Mouse (Mus musculus): ENCODE data around the gene Csnk2b. TPM values are rescaled to one million over a fixed set of nuclear protein-coding genes. Genes with fewer than 3 reads are reported as not detected.

Gene Csnk2b
- polyA plus RNA-seq, 1 experiment from 2014 or later: 279 TPM

- peaks cover 18% of the 10 kb centered on the region for H3K4me1 ChIP-seq
- H3K4me2 ChIP-seq (replicated peaks): no peak overlapping the region
- H3K9me3 ChIP-seq: no peaks in the 10 kb centered on the region
- no peak overlapping the region for H3K4me3 ChIP-seq
- H3K36me3 ChIP-seq: no peaks in the 10 kb centered on the region
- no peak for ATAC-seq (ENCODE audit: low FRiP score, low read depth)
- peaks cover 11% of the 10 kb centered on the region for H3K27me3 ChIP-seq
- no peak overlapping the region for H3K27ac ChIP-seq (replicated peaks)
- H3K9ac ChIP-seq (replicated peaks): no peak overlapping the region
- 74% methylated on average over 9 of the region's 9 CpGs for WGBS
Measured at GRCm38 (mm10) chr17:35079778-35080177, 42.1 kb downstream of the Csnk2b start.

GRCm38 (mm10) chr17:35077786-35078233 lies 44.0 kb downstream of the Csnk2b start, which contains the start of gene Ly6g6d:
Gene Ly6g6d (minus strand): TSS chr17:35078065.
- peaks cover 11% of the 10 kb centered on the region for H3K27me3 ChIP-seq
- 0 out of 2 replicates have a peak within 1 kb of the TSS, but pooled peaks have one; percentile 25 for H3K9ac ChIP-seq (replicated peaks)
- no peak within 1 kb of the TSS; the same call in 1 of the 2 replicates for H3K27ac ChIP-seq (replicated peaks)
- H3K4me2 ChIP-seq (replicated peaks): peak within 1 kb of the TSS; percentile 42
- peaks cover 18% of the 10 kb centered on the region for H3K4me1 ChIP-seq
- 9% methylated on average over 14 of the region's 14 CpGs for whole genome bisulfite sequencing
- no peaks in the 10 kb centered on the region for H3K36me3 ChIP-seq
- ATAC-seq (ENCODE audit: low FRiP score, low read depth): peak; percentile 44; the same call in 1 of the 2 replicates
- H3K9me3 ChIP-seq: no peaks in the 10 kb centered on the region
- H3K4me3 ChIP-seq: peak within 1 kb of the TSS; percentile 17

- Histone ChIP-seq H3K4me2 (replicated peaks) (peak overlapping the region; percentile 42), H3K4me1 (peaks cover 18% of the 10 kb centered on the region), H3K9ac (replicated peaks) (0 out of 2 replicates have a peak overlapping the region, but pooled peaks have one; percentile 25), H3K27ac (replicated peaks) (no peak overlapping the region), H3K36me3 (no peaks in the 10 kb centered on the region), H3K4me3 (0 out of 2 replicates have a peak overlapping the region, but pooled peaks have one; percentile 17), H3K9me3 (no peaks in the 10 kb centered on the region), H3K27me3 (peaks cover 11% of the 10 kb centered on the region)
- 49% methylated on average over 2 of the region's 2 CpGs for WGBS
- no peak for ATAC-seq (ENCODE audit: low FRiP score, low read depth)
Measured at GRCm38 (mm10) chr17:35077285-35077684, 44.6 kb downstream of the Csnk2b start.

- peak within 1 kb of the TSS; percentile 17 for H3K4me3 ChIP-seq
- no peak within 1 kb of the TSS; the same call in 1 of the 2 replicates for H3K27ac ChIP-seq (replicated peaks)
- H3K4me2 ChIP-seq (replicated peaks): peak within 1 kb of the TSS; percentile 42
- 26% methylated on average over 10 of the region's 10 CpGs for WGBS
- 0 out of 2 replicates have a peak within 1 kb of the TSS, but pooled peaks have one; percentile 25 for H3K9ac ChIP-seq (replicated peaks)
- H3K9me3 ChIP-seq: no peaks in the 10 kb centered on the region
- no peak for ATAC-seq (ENCODE audit: low FRiP score, low read depth)
- peaks cover 11% of the 10 kb centered on the region for H3K27me3 ChIP-seq
- no peaks in the 10 kb centered on the region for H3K36me3 ChIP-seq
- peaks cover 18% of the 10 kb centered on the region for H3K4me1 ChIP-seq
Measured at GRCm38 (mm10) chr17:35076507-35077176, 45.2 kb downstream of the Csnk2b start, which contains the start of gene Ly6g6e. Gene Ly6g6e (plus strand): TSS chr17:35076902.

- no peak overlapping the region for H3K9ac ChIP-seq (replicated peaks)
- no peaks in the 10 kb centered on the region for H3K36me3 ChIP-seq
- no peaks in the 10 kb centered on the region for H3K9me3 ChIP-seq
- H3K4me2 ChIP-seq (replicated peaks): no peak overlapping the region
- H3K27ac ChIP-seq (replicated peaks): no peak overlapping the region
- 55% methylated on average over 17 of the region's 17 CpGs for WGBS
- peaks cover 7% of the 10 kb centered on the region; the same call in 1 of the 2 replicates for H3K27me3 ChIP-seq
- H3K4me1 ChIP-seq: peaks cover 18% of the 10 kb centered on the region
- ATAC-seq (ENCODE audit: low FRiP score, low read depth): no peak
- no peak overlapping the region for H3K4me3 ChIP-seq
Measured at GRCm38 (mm10) chr17:35074097-35074496, 47.8 kb downstream of the Csnk2b start.

- Histone ChIP-seq H3K9ac (replicated peaks) (no peak overlapping the region), H3K4me3 (no peak overlapping the region), H3K4me2 (replicated peaks) (no peak overlapping the region), H3K27ac (replicated peaks) (no peak overlapping the region), H3K9me3 (no peaks in the 10 kb centered on the region), H3K4me1 (peaks cover 2% of the 10 kb centered on the region), H3K36me3 (no peaks in the 10 kb centered on the region), H3K27me3 (peaks cover 12% of the 10 kb centered on the region)
- WGBS: 84% methylated on average over 9 of the region's 9 CpGs
- no peak for ATAC-seq (ENCODE audit: low FRiP score, low read depth)
Measured at GRCm38 (mm10) chr17:35071454-35071853, 50.4 kb downstream of the Csnk2b start.

GRCm38 (mm10) chr17:35070556-35071229 lies 51.2 kb downstream of the Csnk2b start:
- Histone ChIP-seq H3K4me1 (peaks cover 4% of the 10 kb centered on the region), H3K4me3 (no peak overlapping the region), H3K27me3 (peaks cover 19% of the 10 kb centered on the region), H3K9ac (replicated peaks) (no peak overlapping the region), H3K36me3 (no peaks in the 10 kb centered on the region), H3K9me3 (no peaks in the 10 kb centered on the region), H3K27ac (replicated peaks) (no peak overlapping the region), H3K4me2 (replicated peaks) (no peak overlapping the region)
- WGBS: 67% methylated on average over 6 of the region's 6 CpGs
- no peak for ATAC-seq (ENCODE audit: low FRiP score, low read depth)

- 85% methylated on average over 17 of the region's 17 CpGs for WGBS
- Histone ChIP-seq H3K36me3 (0 out of 2 replicates have a peak, but pooled peaks cover 2% of the 10 kb centered on the region), H3K9ac (replicated peaks) (no peak overlapping the region), H3K4me2 (replicated peaks) (no peak overlapping the region), H3K4me1 (peaks cover 21% of the 10 kb centered on the region), H3K9me3 (no peaks in the 10 kb centered on the region), H3K4me3 (no peak overlapping the region), H3K27ac (replicated peaks) (no peak overlapping the region), H3K27me3 (peaks cover 43% of the 10 kb centered on the region)
- ATAC-seq (ENCODE audit: low FRiP score, low read depth): no peak
Measured at GRCm38 (mm10) chr17:35068213-35068914, 53.5 kb downstream of the Csnk2b start.

Other genes starting within 250 kb of the Csnk2b start
- gene Zbtb12, start 242.6 kb downstream of the Csnk2b start, polyA plus RNA-seq (2016; fragmentation: Nextera tagmentation; extraction: Ambion mirVana): 11.4 and 15.1 TPM in 2 replicates
- gene Gm20547, start 240.0 kb downstream of the Csnk2b start, polyA plus RNA-seq (2016; fragmentation: Nextera tagmentation; extraction: Ambion mirVana): not detected in 2 replicates
- gene C2, start 223.8 kb downstream of the Csnk2b start, polyA plus RNA-seq (2016; fragmentation: Nextera tagmentation; extraction: Ambion mirVana): 0.86 and 2.1 TPM in 2 replicates
- 113 and 120 TPM in 2 replicates for gene Ehmt2, start 223.6 kb downstream of the Csnk2b start, polyA plus RNA-seq (2016; fragmentation: Nextera tagmentation; extraction: Ambion mirVana)
- gene Slc44a4, start 207.6 kb downstream of the Csnk2b start, polyA plus RNA-seq (2016; fragmentation: Nextera tagmentation; extraction: Ambion mirVana): 0.08 and 0.13 TPM in 2 replicates
- gene Neu1, start 190.8 kb downstream of the Csnk2b start, polyA plus RNA-seq (2016; fragmentation: Nextera tagmentation; extraction: Ambion mirVana): 20.4 and 20.7 TPM in 2 replicates
- gene Hspa1b, start 162.8 kb downstream of the Csnk2b start, polyA plus RNA-seq (2016; fragmentation: Nextera tagmentation; extraction: Ambion mirVana): 0.22 TPM in 1 of 2 replicates, not detected in the other
- not detected in 2 replicates for gene Gm20481, start 152.1 kb downstream of the Csnk2b start, polyA plus RNA-seq (2016; fragmentation: Nextera tagmentation; extraction: Ambion mirVana)
- 2.3 and 2.8 TPM in 2 replicates for gene Hspa1a, start 149.9 kb downstream of the Csnk2b start, polyA plus RNA-seq (2016; fragmentation: Nextera tagmentation; extraction: Ambion mirVana)
- 1.1 and 1.7 TPM in 2 replicates for gene Hspa1l, start 149.3 kb downstream of the Csnk2b start, polyA plus RNA-seq (2016; fragmentation: Nextera tagmentation; extraction: Ambion mirVana)
- gene Lsm2, start 140.2 kb downstream of the Csnk2b start, polyA plus RNA-seq (2016; fragmentation: Nextera tagmentation; extraction: Ambion mirVana): 188 and 202 TPM in 2 replicates
- gene Vars, start 121.1 kb downstream of the Csnk2b start, polyA plus RNA-seq (2016; fragmentation: Nextera tagmentation; extraction: Ambion mirVana): 139 and 142 TPM in 2 replicates
- 0.14 and 0.23 TPM in 2 replicates for gene Vwa7, start 105.5 kb downstream of the Csnk2b start, polyA plus RNA-seq (2016; fragmentation: Nextera tagmentation; extraction: Ambion mirVana)
- gene Sapcd1, start 94.0 kb downstream of the Csnk2b start, polyA plus RNA-seq (2016; fragmentation: Nextera tagmentation; extraction: Ambion mirVana): 5.2 and 6.8 TPM in 2 replicates
- gene Msh5, start 75.3 kb downstream of the Csnk2b start, polyA plus RNA-seq (2016; fragmentation: Nextera tagmentation; extraction: Ambion mirVana): 6.9 and 7.6 TPM in 2 replicates
- gene Clic1, start 72.1 kb downstream of the Csnk2b start, polyA plus RNA-seq (2016; fragmentation: Nextera tagmentation; extraction: Ambion mirVana): 145 and 165 TPM in 2 replicates
- gene Ddah2, start 63.0 kb downstream of the Csnk2b start, polyA plus RNA-seq (2016; fragmentation: Nextera tagmentation; extraction: Ambion mirVana): 595 and 615 TPM in 2 replicates
- gene Ly6g6c, start 56.7 kb downstream of the Csnk2b start, polyA plus RNA-seq (2016; fragmentation: Nextera tagmentation; extraction: Ambion mirVana): not detected in 2 replicates
- gene Mpig6b, start 55.9 kb downstream of the Csnk2b start, polyA plus RNA-seq (2016; fragmentation: Nextera tagmentation; extraction: Ambion mirVana): 0.52 and 0.93 TPM in 2 replicates
- gene Ly6g6e, start 45.2 kb downstream of the Csnk2b start, polyA plus RNA-seq (2016; fragmentation: Nextera tagmentation; extraction: Ambion mirVana): 0.24 TPM in 1 of 2 replicates, not detected in the other
- gene Ly6g6d, start 44.0 kb downstream of the Csnk2b start, polyA plus RNA-seq (2016; fragmentation: Nextera tagmentation; extraction: Ambion mirVana): 1.1 and 1.7 TPM in 2 replicates
- gene Ly6g6f, start 36.4 kb downstream of the Csnk2b start, polyA plus RNA-seq (2016; fragmentation: Nextera tagmentation; extraction: Ambion mirVana): 0.47 TPM in 2 replicates
- gene Abhd16a, start 32.8 kb downstream of the Csnk2b start, polyA plus RNA-seq (2016; fragmentation: Nextera tagmentation; extraction: Ambion mirVana): 69.0 and 72.3 TPM in 2 replicates
- gene Ly6g5c, start 13.8 kb downstream of the Csnk2b start, polyA plus RNA-seq (2016; fragmentation: Nextera tagmentation; extraction: Ambion mirVana): not detected in 2 replicates
- 1.0 and 1.5 TPM in 2 replicates for gene Ly6g5b, start 6.6 kb downstream of the Csnk2b start, polyA plus RNA-seq (2016; fragmentation: Nextera tagmentation; extraction: Ambion mirVana)
- gene Gpank1, start 598 bp downstream of the Csnk2b start, polyA plus RNA-seq (2016; fragmentation: Nextera tagmentation; extraction: Ambion mirVana): 22.2 and 26.4 TPM in 2 replicates
- 8.0 and 9.1 TPM in 2 replicates for gene D17H6S53E, start 4.3 kb upstream of the Csnk2b start, polyA plus RNA-seq (2016; fragmentation: Nextera tagmentation; extraction: Ambion mirVana)
- gene Apom, start 10.0 kb upstream of the Csnk2b start, polyA plus RNA-seq (2016; fragmentation: Nextera tagmentation; extraction: Ambion mirVana): 0.65 and 1.5 TPM in 2 replicates
- 84.0 and 95.3 TPM in 2 replicates for gene Bag6, start 13.1 kb upstream of the Csnk2b start, polyA plus RNA-seq (2016; fragmentation: Nextera tagmentation; extraction: Ambion mirVana)
- 236 and 239 TPM in 2 replicates for gene Prrc2a, start 42.8 kb upstream of the Csnk2b start, polyA plus RNA-seq (2016; fragmentation: Nextera tagmentation; extraction: Ambion mirVana)
- gene Aif1, start 54.0 kb upstream of the Csnk2b start, polyA plus RNA-seq (2016; fragmentation: Nextera tagmentation; extraction: Ambion mirVana): 7.7 and 8.2 TPM in 2 replicates
- 4.7 and 9.9 TPM in 2 replicates for gene Lst1, start 66.4 kb upstream of the Csnk2b start, polyA plus RNA-seq (2016; fragmentation: Nextera tagmentation; extraction: Ambion mirVana)
- gene Ltb, start 72.4 kb upstream of the Csnk2b start, polyA plus RNA-seq (2016; fragmentation: Nextera tagmentation; extraction: Ambion mirVana): 0.48 and 0.62 TPM in 2 replicates
- not detected in 2 replicates for gene Tnf, start 80.0 kb upstream of the Csnk2b start, polyA plus RNA-seq (2016; fragmentation: Nextera tagmentation; extraction: Ambion mirVana)
- not detected in 2 replicates for gene Lta, start 83.3 kb upstream of the Csnk2b start, polyA plus RNA-seq (2016; fragmentation: Nextera tagmentation; extraction: Ambion mirVana)
- gene Gm16181, start 98.8 kb upstream of the Csnk2b start, polyA plus RNA-seq (2016; fragmentation: Nextera tagmentation; extraction: Ambion mirVana): 0.38 TPM in 1 of 2 replicates, not detected in the other
- gene Atp6v1g2, start 111.6 kb upstream of the Csnk2b start, polyA plus RNA-seq (2016; fragmentation: Nextera tagmentation; extraction: Ambion mirVana): 18.8 and 19.6 TPM in 2 replicates
- gene Nfkbil1, start 113.7 kb upstream of the Csnk2b start, polyA plus RNA-seq (2016; fragmentation: Nextera tagmentation; extraction: Ambion mirVana): 10.9 and 11.4 TPM in 2 replicates
- gene Ddx39b, start 119.7 kb upstream of the Csnk2b start, polyA plus RNA-seq (2016; fragmentation: Nextera tagmentation; extraction: Ambion mirVana): 565 and 579 TPM in 2 replicates
- gene H2-D1, start 140.7 kb upstream of the Csnk2b start, polyA plus RNA-seq (2016; fragmentation: Nextera tagmentation; extraction: Ambion mirVana): 45.5 and 47.8 TPM in 2 replicates
- gene H2-Q1, start 198.4 kb upstream of the Csnk2b start, polyA plus RNA-seq (2016; fragmentation: Nextera tagmentation; extraction: Ambion mirVana): 0.08 and 0.17 TPM in 2 replicates
- gene H2-Q2, start 220.2 kb upstream of the Csnk2b start, polyA plus RNA-seq (2016; fragmentation: Nextera tagmentation; extraction: Ambion mirVana): 0.15 and 0.20 TPM in 2 replicates